Mouse (Mus musculus): ENCODE measurements around the gene Wnk1. TPM values are rescaled to one million over a fixed set of nuclear protein-coding genes. Genes with fewer than 3 reads are reported as not detected.

The Wnk1 gene
- polyA plus RNA-seq, 1 experiment from 2014 or later: 41.1 TPM

DNA sequence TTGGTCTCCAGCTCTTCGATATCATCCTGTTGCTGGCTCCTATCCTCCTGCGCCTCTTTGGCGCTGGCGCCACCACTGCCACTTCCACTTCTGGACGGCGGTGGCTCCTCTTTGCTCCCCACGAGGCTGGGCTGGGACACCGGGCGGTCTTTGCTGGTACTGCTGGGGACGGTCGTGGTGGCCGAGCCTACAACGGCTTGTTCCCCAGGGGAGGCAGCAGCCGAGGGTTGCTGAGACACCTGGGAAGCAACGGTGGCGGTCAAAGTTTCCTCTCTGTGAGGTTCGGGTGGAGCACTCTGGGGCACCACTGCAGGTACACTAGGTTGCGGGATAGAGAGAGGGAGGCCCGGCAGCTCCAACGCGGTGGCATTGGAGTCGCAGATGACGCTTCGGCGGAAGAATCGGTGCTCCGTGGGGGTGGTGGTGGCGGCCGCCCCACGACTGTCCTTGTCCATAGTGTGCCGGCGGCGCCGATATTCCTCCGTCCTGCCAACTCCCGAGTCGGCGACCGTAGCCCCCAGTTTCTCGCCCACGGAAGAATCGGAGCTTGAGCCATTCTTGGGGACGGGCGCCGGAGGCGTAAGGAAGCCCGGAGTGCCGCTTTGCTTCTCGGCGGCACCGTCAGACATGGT is 1.4 kb downstream of the Wnk1 start:
- Histone ChIP-seq H3K4me1 (replicated peaks) (peaks cover 26% of the 10 kb centered on the region), H3K4me3 (peak overlapping the region; percentile 98), H3K36me3 (peaks cover 19% of the 10 kb centered on the region), H3K9me3 (no peaks in the 10 kb centered on the region), H3K27ac (peak overlapping the region; percentile 97), H3K27me3 (ENCODE audit: insufficient read depth, poor library complexity, severe bottlenecking) (no peaks in the 10 kb centered on the region)
- DNase-seq (ENCODE audit: low spot score): peak; percentile 74
- under 1% methylated on average over 51 of the region's 51 CpGs for WGBS

- peaks cover 3% of the 10 kb centered on the region; the same call in 1 of the 2 replicates for H3K9me3 ChIP-seq
- H3K36me3 ChIP-seq: peaks cover 38% of the 10 kb centered on the region
- no peaks in the 10 kb centered on the region for H3K27me3 ChIP-seq (ENCODE audit: insufficient read depth, poor library complexity, severe bottlenecking)
- H3K4me1 ChIP-seq (replicated peaks): no peaks in the 10 kb centered on the region
- H3K27ac ChIP-seq: no peak overlapping the region
- no peak overlapping the region for H3K4me3 ChIP-seq
- no peak for DNase-seq (ENCODE audit: low spot score)
These were observed 13.9 kb downstream of the Wnk1 start for GRCm38 (mm10) chr6:120024577-120024976.

DNA sequence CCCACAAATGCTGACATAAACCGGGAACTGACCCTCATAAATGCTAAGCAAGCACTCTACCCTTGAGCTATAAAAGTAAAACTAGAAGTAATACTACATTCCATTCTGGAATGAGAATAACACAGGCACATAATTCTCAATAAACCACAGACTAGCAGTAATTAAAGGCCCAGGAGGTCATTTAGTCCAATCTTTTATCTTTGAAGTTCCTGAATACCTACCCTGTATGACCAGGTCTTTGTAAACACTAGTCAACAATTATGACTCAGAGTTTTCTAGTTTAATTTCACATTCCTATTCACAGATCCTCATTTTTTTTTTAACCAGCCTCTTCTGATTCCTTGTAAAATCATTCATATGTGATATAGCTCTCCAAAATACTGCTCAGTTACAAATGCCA is 14.7 kb downstream of the Wnk1 start:
- WGBS: 95% methylated on average over 1 of the region's 1 CpGs
- Histone ChIP-seq H3K4me3 (no peak overlapping the region), H3K36me3 (peaks cover 30% of the 10 kb centered on the region), H3K9me3 (peaks cover 2% of the 10 kb centered on the region; the same call in 1 of the 2 replicates), H3K27me3 (ENCODE audit: insufficient read depth, poor library complexity, severe bottlenecking) (no peaks in the 10 kb centered on the region), H3K4me1 (replicated peaks) (no peaks in the 10 kb centered on the region), H3K27ac (no peak overlapping the region)
- no peak for DNase-seq (ENCODE audit: low spot score)

- Histone ChIP-seq H3K27ac (no peak overlapping the region), H3K27me3 (ENCODE audit: insufficient read depth, poor library complexity, severe bottlenecking) (no peaks in the 10 kb centered on the region), H3K36me3 (peaks cover 15% of the 10 kb centered on the region), H3K4me1 (replicated peaks) (no peaks in the 10 kb centered on the region), H3K4me3 (no peak overlapping the region), H3K9me3 (no peaks in the 10 kb centered on the region)
- WGBS: 97% methylated on average over 3 of the region's 3 CpGs
- DNase-seq (ENCODE audit: low spot score): no peak
These were observed 16.4 kb downstream of the Wnk1 start for GRCm38 (mm10) chr6:120022042-120022441.

DNA sequence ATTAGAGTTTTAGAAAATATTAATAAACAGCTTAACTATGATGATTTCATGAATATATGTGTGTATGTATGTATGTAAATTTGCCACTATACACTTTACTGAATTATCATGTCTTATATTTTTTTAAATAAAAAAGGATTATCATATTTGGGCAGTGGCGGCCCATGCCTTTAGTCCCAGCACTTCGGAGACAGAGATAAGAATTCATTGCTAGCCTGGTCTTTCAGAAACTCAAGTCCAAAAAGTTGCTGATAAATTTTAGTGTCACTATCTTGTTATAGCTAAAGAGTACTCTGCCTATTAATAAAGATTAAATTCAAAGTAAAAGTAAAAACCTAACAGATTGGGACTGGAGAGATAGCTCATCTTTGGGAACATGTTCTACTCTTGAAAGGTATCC is 18.8 kb downstream of the Wnk1 start:
- Histone ChIP-seq H3K36me3 (no peaks in the 10 kb centered on the region), H3K27ac (no peak overlapping the region)
- 97% methylated on average over 2 of the region's 2 CpGs for WGBS

GRCm38 (mm10) chr6:120013125-120013524 is 25.3 kb downstream of the Wnk1 start:
- no peaks in the 10 kb centered on the region for H3K27me3 ChIP-seq (ENCODE audit: insufficient read depth, poor library complexity, severe bottlenecking)
- DNase-seq (ENCODE audit: low spot score): no peak
- 74% methylated on average over 1 of the region's 1 CpGs for WGBS
- no peak overlapping the region for H3K27ac ChIP-seq
- no peak overlapping the region for H3K4me3 ChIP-seq
- no peaks in the 10 kb centered on the region for H3K9me3 ChIP-seq
- H3K4me1 ChIP-seq (replicated peaks): no peaks in the 10 kb centered on the region
- no peaks in the 10 kb centered on the region for H3K36me3 ChIP-seq

More for the DNA sequence above, 18.8 kb downstream of the Wnk1 start:
- H3K4me1 ChIP-seq (replicated peaks): no peaks in the 10 kb centered on the region
- no peaks in the 10 kb centered on the region for H3K27me3 ChIP-seq (ENCODE audit: insufficient read depth, poor library complexity, severe bottlenecking)
- no peaks in the 10 kb centered on the region for H3K9me3 ChIP-seq
- DNase-seq (ENCODE audit: low spot score): no peak
- no peak overlapping the region for H3K4me3 ChIP-seq

- Histone ChIP-seq H3K36me3 (no peaks in the 10 kb centered on the region), H3K9me3 (no peaks in the 10 kb centered on the region)
- WGBS: 92% methylated on average over 1 of the region's 1 CpGs
These were observed 27.0 kb downstream of the Wnk1 start for GRCm38 (mm10) chr6:120011440-120011839.

GRCm38 (mm10) chr6:120011001-120011400 is 27.5 kb downstream of the Wnk1 start:
- Histone ChIP-seq H3K36me3 (no peaks in the 10 kb centered on the region), H3K4me3 (no peak overlapping the region), H3K9me3 (no peaks in the 10 kb centered on the region), H3K27me3 (ENCODE audit: insufficient read depth, poor library complexity, severe bottlenecking) (no peaks in the 10 kb centered on the region), H3K27ac (no peak overlapping the region), H3K4me1 (replicated peaks) (no peaks in the 10 kb centered on the region)
- DNase-seq (ENCODE audit: low spot score): no peak
- WGBS: 83% methylated on average over 1 of the region's 1 CpGs

More at GRCm38 (mm10) chr6:120011440-120011839, 27.0 kb downstream of the Wnk1 start:
- DNase-seq (ENCODE audit: low spot score): no peak
- no peak overlapping the region for H3K4me3 ChIP-seq
- no peaks in the 10 kb centered on the region for H3K4me1 ChIP-seq (replicated peaks)
- H3K27ac ChIP-seq: no peak overlapping the region
- H3K27me3 ChIP-seq (ENCODE audit: insufficient read depth, poor library complexity, severe bottlenecking): no peaks in the 10 kb centered on the region

- Histone ChIP-seq H3K4me3 (no peak overlapping the region), H3K9me3 (no peaks in the 10 kb centered on the region)
- no peak for DNase-seq (ENCODE audit: low spot score)
These were observed 27.9 kb downstream of the Wnk1 start for GRCm38 (mm10) chr6:120010535-120010934.

GRCm38 (mm10) chr6:120001718-120002117 is 36.8 kb downstream of the Wnk1 start:
- H3K4me1 ChIP-seq (replicated peaks): no peaks in the 10 kb centered on the region
- no peak overlapping the region for H3K27ac ChIP-seq
- no peaks in the 10 kb centered on the region for H3K9me3 ChIP-seq
- no peak overlapping the region for H3K4me3 ChIP-seq
- no peak for DNase-seq (ENCODE audit: low spot score)
- H3K36me3 ChIP-seq: peaks cover 23% of the 10 kb centered on the region
- H3K27me3 ChIP-seq (ENCODE audit: insufficient read depth, poor library complexity, severe bottlenecking): no peaks in the 10 kb centered on the region

More at GRCm38 (mm10) chr6:120010535-120010934, 27.9 kb downstream of the Wnk1 start:
- Histone ChIP-seq H3K4me1 (replicated peaks) (no peaks in the 10 kb centered on the region), H3K27ac (no peak overlapping the region), H3K27me3 (ENCODE audit: insufficient read depth, poor library complexity, severe bottlenecking) (no peaks in the 10 kb centered on the region), H3K36me3 (no peaks in the 10 kb centered on the region)

DNA sequence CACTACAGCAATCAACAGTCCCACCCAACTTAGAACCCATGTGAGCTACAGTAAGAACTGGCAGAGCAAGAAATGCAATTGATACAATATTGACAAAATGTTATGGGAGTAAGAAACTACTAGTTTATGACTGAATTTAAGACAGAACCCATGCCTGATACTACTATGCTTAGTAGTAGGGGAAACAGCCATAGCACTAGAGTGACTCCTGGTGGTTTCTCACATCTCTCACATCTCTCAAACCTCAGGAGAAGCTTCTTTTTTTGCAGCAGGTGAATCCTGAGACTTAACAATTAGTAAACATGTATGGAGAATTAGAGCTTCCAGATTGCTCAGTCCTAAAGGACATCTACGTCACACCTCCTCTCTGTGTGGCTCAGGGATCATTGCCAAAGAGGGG is 42.0 kb downstream of the Wnk1 start:
- H3K9me3 ChIP-seq: no peaks in the 10 kb centered on the region
- no peak overlapping the region for H3K27ac ChIP-seq
- H3K4me3 ChIP-seq: no peak overlapping the region
- no peaks in the 10 kb centered on the region for H3K4me1 ChIP-seq (replicated peaks)
- 92% methylated on average over 1 of the region's 1 CpGs for WGBS
- H3K27me3 ChIP-seq (ENCODE audit: insufficient read depth, poor library complexity, severe bottlenecking): no peaks in the 10 kb centered on the region
- no peak for DNase-seq (ENCODE audit: low spot score)
- H3K36me3 ChIP-seq: peaks cover 28% of the 10 kb centered on the region

DNA sequence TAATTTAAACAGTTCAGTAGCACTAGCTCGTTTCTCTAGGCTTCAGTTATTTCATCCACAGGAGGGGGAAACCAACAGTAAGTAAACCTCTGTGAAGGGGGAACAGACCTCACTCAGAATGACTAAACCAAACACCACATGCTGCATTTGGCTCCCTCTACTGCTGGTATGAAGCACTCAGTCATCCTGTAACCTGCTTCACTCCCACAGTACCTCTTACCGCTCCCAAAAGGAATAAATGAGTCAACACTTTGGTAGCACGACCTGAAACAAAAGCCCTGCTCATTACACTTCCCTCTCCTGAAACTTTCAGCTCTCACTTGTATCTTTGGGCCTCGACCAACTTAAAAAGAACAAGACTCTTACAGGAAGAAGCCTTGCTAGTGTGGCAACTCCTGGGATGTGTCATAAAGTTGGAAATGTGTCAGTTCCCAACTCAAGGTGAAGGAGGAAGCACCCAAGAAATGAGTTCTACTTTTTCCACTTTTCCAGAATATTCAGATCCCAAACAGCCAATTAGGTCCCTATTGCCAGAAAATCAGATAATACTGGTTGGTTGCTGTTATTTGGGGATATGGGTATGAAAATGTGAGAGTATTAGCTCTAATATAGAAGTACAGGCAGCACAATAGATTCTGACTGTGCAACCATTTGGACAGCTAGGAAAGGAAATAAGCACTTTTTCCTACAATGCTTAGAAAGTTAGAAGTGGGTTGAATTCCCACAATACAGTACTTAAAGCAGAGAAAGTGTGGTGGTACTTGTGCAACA is 114.1 kb downstream of the Wnk1 start:
- Histone ChIP-seq H3K9me3 (no peaks in the 10 kb centered on the region), H3K27me3 (ENCODE audit: insufficient read depth, poor library complexity, severe bottlenecking) (no peaks in the 10 kb centered on the region), H3K36me3 (peaks cover 98% of the 10 kb centered on the region), H3K27ac (no peak overlapping the region), H3K4me3 (no peak overlapping the region), H3K4me1 (replicated peaks) (no peaks in the 10 kb centered on the region)
- WGBS: 60% methylated on average over 4 of the region's 4 CpGs
- DNase-seq (ENCODE audit: low spot score): no peak

GRCm38 (mm10) chr6:119922544-119922943 is 115.9 kb downstream of the Wnk1 start:
- 91% methylated on average over 4 of the region's 4 CpGs for WGBS
- H3K36me3 ChIP-seq: peaks cover 95% of the 10 kb centered on the region

More at GRCm38 (mm10) chr6:119922544-119922943, 115.9 kb downstream of the Wnk1 start:
- DNase-seq (ENCODE audit: low spot score): no peak
- H3K4me1 ChIP-seq (replicated peaks): no peaks in the 10 kb centered on the region
- no peaks in the 10 kb centered on the region for H3K27me3 ChIP-seq (ENCODE audit: insufficient read depth, poor library complexity, severe bottlenecking)
- no peaks in the 10 kb centered on the region for H3K9me3 ChIP-seq
- no peak overlapping the region for H3K4me3 ChIP-seq
- H3K27ac ChIP-seq: no peak overlapping the region
